Mouse (Mus musculus) limb, embryonic 11.5 days (tissue): ENCODE measurements around the gene Samd3. TPM values are rescaled to one million over a fixed set of nuclear protein-coding genes. Genes with fewer than 3 reads are reported as not detected.

Source experiments
- ATAC-seq: fragments of 200-750 bp; cut with Nextera tagmentation; 2 replicates; pipeline ENCODE4 v1.8.0; 2017; ENCODE audit warnings: low read depth; ENCODE audit not compliant: insufficient number of reproducible peaks, low FRiP score, low TSS enrichment
- DNase-seq: peaks from one replicate; pipeline ENCODE4 v3.0.0-alpha.2; 2015; ENCODE audit warnings: low spot score
- H3K27ac ChIP-seq: fragments of 300-500 bp; sonication (generic); replicated peaks from 2 replicates; pipeline ENCODE4 v1.5.1; 2014; ENCODE audit warnings: low read depth, mild to moderate bottlenecking, low read length
- H3K27me3 ChIP-seq: fragments of 300-500 bp; sonication (generic); 2 replicates; pipeline ENCODE4 v1.6.1; 2014; ENCODE audit warnings: mild to moderate bottlenecking, low read length, mixed read lengths; ENCODE audit not compliant: control insufficient read depth, insufficient read depth
- H3K36me3 ChIP-seq: fragments of 300-500 bp; sonication (generic); 2 replicates; pipeline ENCODE4 v1.6.1; 2014; ENCODE audit warnings: mild to moderate bottlenecking, low read length, moderate library complexity, mixed read lengths; ENCODE audit not compliant: control insufficient read depth, insufficient read depth
- H3K4me1 ChIP-seq: fragments of 300-500 bp; sonication (generic); 2 replicates; pipeline ENCODE4 v1.6.1; 2014; ENCODE audit warnings: low read length, mixed read lengths; ENCODE audit not compliant: control insufficient read depth, insufficient read depth
- H3K4me2 ChIP-seq: fragments of 300-500 bp; sonication (generic); 2 replicates; pipeline ENCODE4 v1.6.1; 2014; ENCODE audit warnings: low read depth, mild to moderate bottlenecking, moderate library complexity; ENCODE audit not compliant: severe bottlenecking
- H3K4me3 ChIP-seq: fragments of 300-500 bp; sonication (generic); 2 replicates; pipeline ENCODE4 v1.5.1; 2014; ENCODE audit warnings: low read depth, low read length
- H3K9ac ChIP-seq: fragments of 300-500 bp; sonication (generic); 2 replicates; pipeline ENCODE4 v1.6.1; 2014; ENCODE audit warnings: mild to moderate bottlenecking, low read length
- H3K9me3 ChIP-seq: fragments of 300-500 bp; sonication (generic); 2 replicates; pipeline ENCODE4 v1.6.1; 2016; ENCODE audit warnings: low read length; ENCODE audit not compliant: control insufficient read depth
- WGBS: fragments of 180-500 bp; shearing (Covaris S2); extraction: QIAGEN DNeasy Blood & Tissue Kit; methylation state at CpG from one replicate; pipeline ENCODE4 v1.1.7; 2014; 5-methylcytosine and 5-hydroxymethylcytosine counted together
- polyA plus RNA-seq: library from polyadenylated mRNA; unstranded; fragments of >200 nt; fragmentation: Nextera tagmentation; extraction: Ambion mirVana; gene quantifications from 2 replicates; pipeline ENCODE4 v1.2.1, GENCODE M21; 2014

Gene Samd3
- not detected in 2 replicates for polyA plus RNA-seq

GRCm38 (mm10) chr10:26229488-26229887 is at the start of gene Samd3:
Samd3 (plus strand) TSS chr10:26229707.
- no peaks in the 10 kb centered on the region for H3K36me3 ChIP-seq
- no peaks in the 10 kb centered on the region for H3K9me3 ChIP-seq
- H3K27ac ChIP-seq: no peak within 1 kb of the TSS
- ATAC-seq (no peak), DNase-seq (no peak)
- no peak within 1 kb of the TSS for H3K4me3 ChIP-seq
- 26% methylated on average over 4 of the region's 4 CpGs for WGBS
- H3K27me3 ChIP-seq: no peaks in the 10 kb centered on the region
- no peak within 1 kb of the TSS for H3K9ac ChIP-seq
- no peak within 1 kb of the TSS for H3K4me2 ChIP-seq
- peaks cover 2% of the 10 kb centered on the region; the same call in 1 of the 2 replicates for H3K4me1 ChIP-seq

GRCm38 (mm10) chr10:26185289-26185688 is 44.2 kb upstream of the Samd3 start:
- Histone ChIP-seq H3K9ac (no peak overlapping the region), H3K4me3 (no peak overlapping the region), H3K9me3 (no peaks in the 10 kb centered on the region), H3K4me1 (no peaks in the 10 kb centered on the region), H3K27me3 (no peaks in the 10 kb centered on the region), H3K4me2 (no peak overlapping the region), H3K36me3 (no peaks in the 10 kb centered on the region), H3K27ac (no peak overlapping the region)
- 67% methylated on average over 5 of the region's 5 CpGs for WGBS
- ATAC-seq (no peak), DNase-seq (no peak)

- Histone ChIP-seq H3K9ac (no peak overlapping the region), H3K4me3 (no peak overlapping the region), H3K27me3 (no peaks in the 10 kb centered on the region), H3K36me3 (no peaks in the 10 kb centered on the region), H3K4me1 (no peaks in the 10 kb centered on the region), H3K4me2 (no peak overlapping the region), H3K27ac (no peak overlapping the region), H3K9me3 (no peaks in the 10 kb centered on the region)
- no peak for DNase-seq
- no peak for ATAC-seq
These were observed 38.7 kb upstream of the Samd3 start for GRCm38 (mm10) chr10:26190811-26191210.

GRCm38 (mm10) chr10:26194892-26195291 is 34.6 kb upstream of the Samd3 start:
- Histone ChIP-seq H3K9me3 (no peaks in the 10 kb centered on the region), H3K27me3 (no peaks in the 10 kb centered on the region), H3K4me3 (no peak overlapping the region), H3K4me2 (no peak overlapping the region), H3K36me3 (no peaks in the 10 kb centered on the region), H3K9ac (no peak overlapping the region), H3K27ac (no peak overlapping the region), H3K4me1 (no peaks in the 10 kb centered on the region)
- ATAC-seq: no peak
- 84% methylated on average over 1 of the region's 1 CpGs for WGBS
- no peak for DNase-seq

GRCm38 (mm10) chr10:26202708-26203368 is 26.7 kb upstream of the Samd3 start:
- 90% methylated on average over 9 of the region's 9 CpGs for WGBS
- no peak overlapping the region for H3K27ac ChIP-seq
- no peak overlapping the region for H3K4me3 ChIP-seq
- H3K36me3 ChIP-seq: no peaks in the 10 kb centered on the region
- DNase-seq (no peak), ATAC-seq (no peak)
- H3K4me1 ChIP-seq: no peaks in the 10 kb centered on the region
- H3K9ac ChIP-seq: no peak overlapping the region
- H3K9me3 ChIP-seq: no peaks in the 10 kb centered on the region
- no peak overlapping the region for H3K4me2 ChIP-seq
- H3K27me3 ChIP-seq: no peaks in the 10 kb centered on the region

GRCm38 (mm10) chr10:26220729-26221128 is 8.8 kb upstream of the Samd3 start:
- no peaks in the 10 kb centered on the region for H3K27me3 ChIP-seq
- H3K36me3 ChIP-seq: no peaks in the 10 kb centered on the region
- no peak overlapping the region for H3K4me3 ChIP-seq
- no peak for ATAC-seq
- no peak overlapping the region for H3K9ac ChIP-seq
- H3K4me2 ChIP-seq: no peak overlapping the region
- DNase-seq: no peak
- no peaks in the 10 kb centered on the region for H3K9me3 ChIP-seq
- WGBS: 78% methylated on average over 4 of the region's 4 CpGs
- H3K27ac ChIP-seq: no peak overlapping the region
- H3K4me1 ChIP-seq: no peaks in the 10 kb centered on the region

- no peak for ATAC-seq
- Histone ChIP-seq H3K4me2 (no peak overlapping the region), H3K27ac (no peak overlapping the region), H3K36me3 (no peaks in the 10 kb centered on the region), H3K4me1 (peaks cover 2% of the 10 kb centered on the region; the same call in 1 of the 2 replicates), H3K9ac (no peak overlapping the region), H3K9me3 (no peaks in the 10 kb centered on the region), H3K4me3 (no peak overlapping the region), H3K27me3 (no peaks in the 10 kb centered on the region)
- DNase-seq: no peak
- 84% methylated on average over 5 of the region's 5 CpGs for WGBS
These were observed 3.3 kb upstream of the Samd3 start for GRCm38 (mm10) chr10:26226241-26226640.

GRCm38 (mm10) chr10:26226734-26227133 is 2.8 kb upstream of the Samd3 start:
- ATAC-seq: peak; percentile 72; the same call in 1 of the 2 replicates
- no peaks in the 10 kb centered on the region for H3K27me3 ChIP-seq
- WGBS: 21% methylated on average over 2 of the region's 2 CpGs
- DNase-seq: peak; percentile 28
- H3K9ac ChIP-seq: no peak overlapping the region
- no peak overlapping the region for H3K27ac ChIP-seq
- no peak overlapping the region for H3K4me2 ChIP-seq
- H3K4me3 ChIP-seq: no peak overlapping the region
- no peaks in the 10 kb centered on the region for H3K9me3 ChIP-seq
- no peaks in the 10 kb centered on the region for H3K36me3 ChIP-seq
- peaks cover 2% of the 10 kb centered on the region; the same call in 1 of the 2 replicates for H3K4me1 ChIP-seq

- Histone ChIP-seq H3K9me3 (no peaks in the 10 kb centered on the region), H3K4me2 (no peak overlapping the region), H3K4me3 (no peak overlapping the region), H3K27me3 (no peaks in the 10 kb centered on the region), H3K36me3 (no peaks in the 10 kb centered on the region), H3K27ac (no peak overlapping the region), H3K9ac (no peak overlapping the region), H3K4me1 (peaks cover 2% of the 10 kb centered on the region; the same call in 1 of the 2 replicates)
- DNase-seq: no peak
- no peak for ATAC-seq
These were observed 1.3 kb upstream of the Samd3 start for GRCm38 (mm10) chr10:26228187-26228586.
